Mouse (Mus musculus): ENCODE results near the gene Olfr890.

DNA sequence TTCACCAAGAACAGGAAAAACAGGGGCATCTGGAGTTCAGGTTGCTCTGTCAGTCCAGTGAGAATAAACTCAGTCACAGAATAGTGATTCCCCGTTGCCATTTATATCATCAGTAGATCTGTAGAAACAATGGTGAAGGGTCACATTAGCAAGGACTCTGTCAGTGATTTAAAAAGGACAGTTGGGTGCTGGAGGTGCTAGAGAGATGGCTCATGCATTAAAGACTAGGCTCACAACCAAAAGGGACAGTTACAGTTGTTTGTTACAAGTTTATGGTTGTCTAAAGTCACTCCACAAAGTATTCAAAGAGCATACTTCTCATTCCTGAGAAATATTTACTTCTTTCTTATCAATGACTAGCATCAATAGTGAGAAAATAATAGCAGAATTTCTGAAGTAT, 38.4 kb downstream of the Olfr890 start, which contains the start of gene Olfr891:
- no peak for TF ChIP-seq CTCF (IDR thresholded peaks at IDR 0.05; ENCODE audit: low read depth, low read length)
- no peak for TF ChIP-seq POLR2A (IDR thresholded peaks at IDR 0.05; ENCODE audit: borderline replicate concordance, low read depth, low read length)

Measured in bone marrow macrophage, adult 2 months (primary cell).